Mouse (Mus musculus): Measurements from ENCODE around the gene Pphln1.

The Pphln1 gene

GRCm38 (mm10) chr15:93539415-93539814 is 141.3 kb downstream of the Pphln1 start:
- no peak for DNase-seq (ENCODE audit: low read depth, low spot score)
